Mouse (Mus musculus) kidney, embryonic 15.5 days (tissue): Measurements from ENCODE around the gene Ror2. TPM values are rescaled to one million over a fixed set of nuclear protein-coding genes. Genes with fewer than 3 reads are reported as not detected.

Experiments used
- ATAC-seq: fragments of 200-750 bp; cut with Nextera tagmentation; replicated peaks from 2 replicates; pipeline ENCODE4 v1.8.0; 2017; ENCODE audit warnings: moderate TSS enrichment; ENCODE audit not compliant: low FRiP score
- H3K27ac ChIP-seq: fragments of 300-500 bp; sonication (generic); 2 replicates; pipeline ENCODE4 v1.5.1; 2015; ENCODE audit warnings: mild to moderate bottlenecking, inconsistent platforms
- H3K27me3 ChIP-seq: fragments of 300-500 bp; sonication (generic); 2 replicates; pipeline ENCODE4 v1.6.1; 2015; ENCODE audit warnings: inconsistent platforms
- H3K36me3 ChIP-seq: fragments of 300-500 bp; sonication (generic); 2 replicates; pipeline ENCODE4 v1.6.1; 2015; ENCODE audit warnings: inconsistent platforms
- H3K4me1 ChIP-seq: fragments of 300-500 bp; sonication (generic); 2 replicates; pipeline ENCODE4 v1.6.1; 2015; ENCODE audit warnings: inconsistent platforms
- H3K4me2 ChIP-seq: fragments of 300-500 bp; sonication (generic); 2 replicates; pipeline ENCODE4 v1.6.1; 2015; ENCODE audit warnings: moderate library complexity, mild to moderate bottlenecking, inconsistent platforms
- H3K4me3 ChIP-seq: fragments of 300-500 bp; sonication (generic); replicated peaks from 2 replicates; pipeline ENCODE4 v1.5.1; 2015; ENCODE audit warnings: mild to moderate bottlenecking, inconsistent platforms
- H3K9ac ChIP-seq: fragments of 300-500 bp; sonication (generic); 2 replicates; pipeline ENCODE4 v1.6.1; 2015; ENCODE audit warnings: mild to moderate bottlenecking, inconsistent platforms
- H3K9me3 ChIP-seq: fragments of 300-500 bp; sonication (generic); replicated peaks from 2 replicates; pipeline ENCODE4 v1.6.1; 2016; ENCODE audit warnings: inconsistent platforms
- WGBS: fragments of 180-500 bp; shearing (Covaris S2); methylation state at CpG from one replicate; pipeline ENCODE4 v1.1.7; 2015; ENCODE audit warnings: mixed read lengths; 5-methylcytosine and 5-hydroxymethylcytosine counted together
- polyA plus RNA-seq: library from polyadenylated mRNA; unstranded; fragments of >200 nt; fragmentation: Nextera tagmentation; extraction: Ambion mirVana; gene quantifications from 2 replicates; pipeline ENCODE4 v1.2.1, GENCODE M21; 2015

Gene Ror2
- polyA plus RNA-seq, 1 experiment from 2014 or later: 11.2 TPM

DNA sequence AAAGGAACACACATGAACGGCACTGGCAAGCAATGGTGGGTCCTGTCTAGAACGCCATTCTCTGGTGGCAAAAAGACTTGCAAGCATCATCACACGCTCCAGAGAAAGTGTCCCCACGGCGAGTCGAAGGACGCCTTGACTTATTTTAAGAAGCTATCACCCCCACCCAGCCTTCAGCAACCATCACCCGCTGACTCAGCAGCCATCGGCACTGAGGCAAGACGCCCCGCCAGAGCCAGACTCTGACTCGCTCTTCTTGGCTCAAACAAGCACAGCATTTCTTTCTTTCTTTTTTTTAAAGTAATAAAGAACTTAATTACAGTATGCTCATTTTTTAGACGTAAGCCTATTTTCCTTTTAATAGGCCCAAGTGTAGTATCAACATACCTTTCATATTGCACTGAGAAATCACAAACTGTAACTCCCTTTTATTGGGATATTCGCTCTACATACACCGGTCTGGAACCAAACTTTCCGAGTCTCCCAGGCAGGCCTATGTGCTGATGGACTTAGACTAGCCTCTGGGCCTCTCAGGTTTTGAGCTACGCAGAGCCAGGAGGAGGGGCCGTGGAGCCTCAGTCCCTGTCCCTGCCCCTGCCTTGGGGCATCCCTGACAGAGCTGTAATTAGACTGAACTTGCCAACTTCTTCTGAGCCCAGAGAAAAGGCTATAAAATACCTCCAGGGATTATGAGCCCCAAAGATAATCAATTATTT, 55.3 kb downstream of the Ror2 start:
- no peak for ATAC-seq
- no peak overlapping the region for H3K4me3 ChIP-seq
- no peak overlapping the region for H3K27ac ChIP-seq
- no peaks in the 10 kb centered on the region for H3K36me3 ChIP-seq
- H3K9me3 ChIP-seq: no peaks in the 10 kb centered on the region
- WGBS: 62% methylated on average over 18 of the region's 18 CpGs
- no peak overlapping the region for H3K4me2 ChIP-seq
- H3K27me3 ChIP-seq: peaks cover 3% of the 10 kb centered on the region; the same call in 1 of the 2 replicates
- H3K9ac ChIP-seq: no peak overlapping the region
- peaks cover 68% of the 10 kb centered on the region for H3K4me1 ChIP-seq

DNA sequence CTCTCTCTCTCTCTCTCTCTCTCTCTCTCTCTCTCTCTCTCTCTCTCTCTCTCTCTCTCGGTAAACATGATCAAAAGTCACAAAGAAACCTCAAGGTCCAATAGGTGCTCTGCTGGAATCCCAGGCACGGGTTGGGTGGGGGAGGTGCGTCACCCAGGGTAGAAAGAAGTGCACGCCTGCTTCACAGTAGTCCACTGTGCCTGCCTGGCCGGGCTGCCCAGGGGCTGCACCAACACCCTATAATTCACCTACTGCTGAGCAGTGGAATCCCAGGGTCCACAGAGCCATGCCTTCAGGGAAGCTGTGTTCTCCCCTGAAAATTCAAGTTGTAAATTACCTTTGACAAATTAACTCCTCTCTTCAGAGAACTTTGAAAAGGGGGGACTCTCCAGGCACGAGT, 58.9 kb downstream of the Ror2 start:
- 0 out of 2 replicates have a peak, but pooled peaks have one; percentile 52 for ATAC-seq
- no peaks in the 10 kb centered on the region for H3K27me3 ChIP-seq
- H3K9me3 ChIP-seq: peaks cover 8% of the 10 kb centered on the region
- WGBS: 39% methylated on average over 6 of the region's 6 CpGs
- H3K27ac ChIP-seq: 0 out of 2 replicates have a peak overlapping the region, but pooled peaks have one; percentile 14
- no peak overlapping the region for H3K4me3 ChIP-seq
- H3K4me2 ChIP-seq: no peak overlapping the region
- H3K36me3 ChIP-seq: no peaks in the 10 kb centered on the region
- no peak overlapping the region for H3K9ac ChIP-seq
- H3K4me1 ChIP-seq: peaks cover 34% of the 10 kb centered on the region

DNA sequence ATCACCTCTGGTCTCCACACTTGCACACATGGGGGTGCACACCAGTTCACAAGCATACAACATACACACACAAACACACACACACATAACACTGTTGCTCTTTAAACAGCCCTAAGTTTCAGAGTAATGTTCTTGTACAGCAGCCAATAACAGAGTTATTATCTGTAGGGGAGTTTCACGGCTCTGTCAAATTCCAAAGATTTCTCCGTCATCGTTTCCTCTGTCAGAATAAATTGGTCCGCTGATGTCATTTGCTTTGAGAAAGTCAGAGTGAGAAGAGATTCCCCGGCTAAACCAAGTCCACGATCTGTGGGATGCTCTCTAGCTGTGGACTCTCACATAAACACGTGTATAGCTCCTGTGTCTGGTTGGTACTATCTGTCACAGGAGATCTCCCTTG, 59.5 kb downstream of the Ror2 start:
- WGBS: 53% methylated on average over 7 of the region's 7 CpGs
- no peak overlapping the region for H3K4me2 ChIP-seq
- H3K27me3 ChIP-seq: no peaks in the 10 kb centered on the region
- H3K9me3 ChIP-seq: peaks cover 8% of the 10 kb centered on the region
- H3K4me3 ChIP-seq: no peak overlapping the region
- no peak for ATAC-seq
- no peak overlapping the region for H3K27ac ChIP-seq
- H3K36me3 ChIP-seq: no peaks in the 10 kb centered on the region
- no peak overlapping the region for H3K9ac ChIP-seq
- H3K4me1 ChIP-seq: peaks cover 28% of the 10 kb centered on the region

DNA sequence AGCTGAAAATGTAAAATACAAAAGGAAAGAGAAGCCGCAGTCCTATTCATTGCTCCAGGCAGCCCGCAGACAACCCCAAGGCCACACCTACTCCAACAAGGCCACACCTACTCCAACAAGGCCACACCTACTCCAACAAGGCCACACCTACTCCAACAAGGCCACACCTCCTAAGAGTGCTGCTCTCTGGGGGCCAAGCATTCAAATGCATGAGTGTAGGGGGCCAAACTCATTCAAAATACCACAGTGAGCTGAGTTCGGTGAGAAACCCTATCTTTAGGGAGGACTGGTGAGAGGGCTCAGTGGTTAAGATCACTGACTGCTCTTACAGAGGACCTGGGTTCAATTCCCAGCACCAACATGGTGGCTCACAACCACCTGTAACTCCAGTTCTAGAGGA, 60.0 kb downstream of the Ror2 start:
- Histone ChIP-seq H3K27ac (no peak overlapping the region), H3K27me3 (no peaks in the 10 kb centered on the region), H3K36me3 (no peaks in the 10 kb centered on the region), H3K9ac (no peak overlapping the region), H3K4me1 (peaks cover 23% of the 10 kb centered on the region), H3K4me2 (no peak overlapping the region), H3K4me3 (no peak overlapping the region), H3K9me3 (peaks cover 8% of the 10 kb centered on the region)
- ATAC-seq: no peak
- 93% methylated on average over 3 of the region's 3 CpGs for WGBS

DNA sequence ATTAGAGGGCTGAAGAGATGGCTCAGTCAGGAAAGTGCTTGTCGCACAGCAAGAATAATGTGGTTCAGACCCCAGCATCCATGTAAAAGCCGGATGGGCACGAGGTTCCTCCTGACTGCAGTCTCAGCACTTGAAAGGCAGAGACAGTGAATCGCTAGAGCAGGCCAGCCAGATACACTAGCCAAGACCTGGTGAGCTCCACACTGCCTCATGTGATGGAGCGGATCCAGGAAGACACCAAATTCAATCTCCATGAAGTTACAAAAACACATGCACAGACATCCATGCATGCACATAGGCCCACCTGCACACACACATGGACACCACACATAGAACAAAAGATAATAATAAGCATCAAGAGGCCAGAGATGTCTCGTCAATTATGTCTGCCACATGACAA, 64.7 kb downstream of the Ror2 start:
- 87% methylated on average over 6 of the region's 6 CpGs for WGBS
- no peak overlapping the region for H3K9ac ChIP-seq
- peaks cover 20% of the 10 kb centered on the region for H3K4me1 ChIP-seq
- ATAC-seq: no peak
- peaks cover 8% of the 10 kb centered on the region for H3K9me3 ChIP-seq
- no peaks in the 10 kb centered on the region for H3K27me3 ChIP-seq
- H3K27ac ChIP-seq: no peak overlapping the region
- H3K4me3 ChIP-seq: no peak overlapping the region
- no peaks in the 10 kb centered on the region for H3K36me3 ChIP-seq
- no peak overlapping the region for H3K4me2 ChIP-seq

DNA sequence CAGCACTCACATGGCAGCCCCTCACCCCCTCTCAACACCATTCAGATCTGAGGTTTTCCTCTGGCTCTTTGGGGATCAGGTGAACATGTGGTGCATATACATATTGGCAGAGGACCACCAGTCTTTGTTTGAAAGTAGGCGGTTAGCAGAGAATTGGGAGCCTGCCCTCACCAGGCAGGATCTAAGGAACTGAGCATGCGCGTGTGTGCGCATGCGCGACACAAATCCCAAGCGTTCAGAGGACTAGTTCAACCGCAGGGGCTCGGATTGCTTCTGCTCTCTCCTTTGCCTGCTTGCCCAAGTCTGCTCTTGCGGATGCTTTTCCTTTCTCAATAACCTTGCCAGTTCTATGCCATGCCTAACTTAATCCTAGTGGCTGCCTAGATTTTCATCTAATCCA, 66.0 kb downstream of the Ror2 start:
- ATAC-seq: no peak
- Histone ChIP-seq H3K27ac (no peak overlapping the region), H3K36me3 (no peaks in the 10 kb centered on the region), H3K9ac (no peak overlapping the region), H3K9me3 (peaks cover 6% of the 10 kb centered on the region), H3K27me3 (no peaks in the 10 kb centered on the region), H3K4me2 (no peak overlapping the region), H3K4me1 (peaks cover 22% of the 10 kb centered on the region), H3K4me3 (no peak overlapping the region)
- 85% methylated on average over 10 of the region's 10 CpGs for WGBS

DNA sequence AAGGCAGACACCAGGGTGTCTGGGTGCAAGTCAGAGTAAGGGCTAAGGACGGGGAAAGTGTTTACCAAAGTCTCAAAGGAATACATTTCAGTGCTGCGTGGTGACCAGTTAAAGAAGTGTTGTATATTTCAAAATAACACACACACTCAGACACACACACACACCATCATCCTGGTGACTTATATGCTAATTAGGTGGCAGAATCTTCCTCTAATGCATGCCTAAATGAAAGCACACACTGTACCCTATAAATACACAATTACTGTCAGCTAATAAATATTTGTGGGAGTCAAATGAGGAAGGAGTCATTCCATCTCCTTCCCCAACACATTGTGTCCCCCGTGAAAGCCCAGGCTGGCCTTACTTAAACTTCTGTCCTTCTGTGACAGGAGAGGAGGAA, 66.5 kb downstream of the Ror2 start:
- 66% methylated on average over 3 of the region's 3 CpGs for WGBS
- H3K27ac ChIP-seq: no peak overlapping the region
- no peak for ATAC-seq

DNA sequence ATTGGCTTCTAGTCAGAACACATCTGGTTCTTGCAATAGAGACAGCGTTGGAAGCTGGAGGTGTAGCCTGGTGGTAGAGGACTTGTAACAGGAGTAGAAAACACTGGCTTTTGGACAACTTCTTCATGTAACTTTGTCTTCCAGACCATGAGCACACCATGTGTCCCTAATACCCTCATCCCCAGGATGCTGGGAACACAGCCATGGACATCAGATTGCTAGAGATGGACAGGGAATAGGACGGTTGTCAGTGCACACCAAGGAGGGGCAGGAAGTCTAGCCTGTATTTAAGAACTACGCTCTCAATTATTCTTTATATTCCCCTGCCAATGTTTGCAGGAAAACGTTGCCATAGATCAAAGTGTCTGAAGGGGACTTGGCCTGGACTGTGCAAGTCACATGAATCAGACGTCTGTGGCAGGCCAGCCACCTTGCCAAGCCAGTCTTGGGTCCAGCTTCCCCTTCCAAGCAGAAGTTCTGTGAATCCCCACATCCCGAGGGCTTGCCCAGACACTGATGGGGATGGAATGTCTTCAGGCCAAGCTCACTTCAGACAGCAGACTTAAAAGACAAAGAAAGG, 68.4 kb downstream of the Ror2 start:
- no peaks in the 10 kb centered on the region for H3K36me3 ChIP-seq
- H3K4me1 ChIP-seq: peaks cover 43% of the 10 kb centered on the region
- no peak overlapping the region for H3K4me3 ChIP-seq
- peak overlapping the region; percentile 37; the same call in 1 of the 2 replicates for H3K27ac ChIP-seq
- no peaks in the 10 kb centered on the region for H3K27me3 ChIP-seq
- H3K9me3 ChIP-seq: no peaks in the 10 kb centered on the region
- 0 out of 2 replicates have a peak, but pooled peaks have one; percentile 7 for ATAC-seq
- WGBS: 44% methylated on average over 6 of the region's 6 CpGs
- no peak overlapping the region for H3K4me2 ChIP-seq
- no peak overlapping the region for H3K9ac ChIP-seq

More for the DNA sequence above, 66.5 kb downstream of the Ror2 start:
- no peaks in the 10 kb centered on the region for H3K36me3 ChIP-seq
- no peak overlapping the region for H3K4me3 ChIP-seq
- no peak overlapping the region for H3K4me2 ChIP-seq
- no peak overlapping the region for H3K9ac ChIP-seq
- H3K9me3 ChIP-seq: peaks cover 1% of the 10 kb centered on the region
- H3K4me1 ChIP-seq: peaks cover 25% of the 10 kb centered on the region
- no peaks in the 10 kb centered on the region for H3K27me3 ChIP-seq

DNA sequence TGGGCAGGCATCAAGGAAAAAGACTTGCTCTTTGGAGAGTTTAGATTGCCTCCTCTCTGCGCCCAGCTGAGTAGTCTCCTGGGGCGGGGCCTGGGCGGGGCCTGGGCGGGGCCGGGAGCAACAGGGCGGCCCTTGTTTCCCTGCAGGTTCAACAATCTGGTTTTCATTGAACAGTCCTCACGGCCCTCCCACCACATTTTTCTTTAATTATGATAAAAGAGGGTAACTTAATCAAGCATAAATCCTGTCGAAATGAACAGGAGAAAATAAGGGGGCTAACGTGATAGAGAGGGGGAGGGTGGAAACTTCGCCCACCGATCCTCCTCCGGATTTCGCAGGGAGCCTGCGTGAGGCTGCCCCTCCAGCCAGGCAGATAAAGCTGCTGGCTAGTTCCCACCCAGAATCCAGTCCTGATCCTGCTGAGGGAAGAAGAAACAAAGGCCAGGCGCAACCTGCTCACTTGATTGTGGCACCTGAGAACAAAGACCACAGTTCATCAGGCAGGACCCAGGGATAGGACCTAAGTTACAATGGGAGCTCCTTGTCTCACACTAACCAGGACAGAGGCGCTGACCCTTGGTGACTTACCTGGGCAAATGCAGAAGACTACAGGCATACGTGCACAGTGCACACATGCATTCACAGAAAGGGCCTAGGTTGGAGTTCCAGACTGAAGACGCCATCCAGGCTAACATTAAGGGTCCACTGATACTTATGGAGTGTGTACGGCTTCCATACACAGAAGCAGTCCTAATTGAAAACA, 73.8 kb downstream of the Ror2 start:
- peak; percentile 87 for ATAC-seq
- H3K36me3 ChIP-seq: no peaks in the 10 kb centered on the region
- no peaks in the 10 kb centered on the region for H3K9me3 ChIP-seq
- no peak overlapping the region for H3K9ac ChIP-seq
- peaks cover 47% of the 10 kb centered on the region for H3K4me1 ChIP-seq
- peak overlapping the region; percentile 75 for H3K27ac ChIP-seq
- 13% methylated on average over 19 of the region's 19 CpGs for WGBS
- H3K4me3 ChIP-seq: peak overlapping the region; percentile 36
- H3K4me2 ChIP-seq: peak overlapping the region; percentile 60
- no peaks in the 10 kb centered on the region for H3K27me3 ChIP-seq

DNA sequence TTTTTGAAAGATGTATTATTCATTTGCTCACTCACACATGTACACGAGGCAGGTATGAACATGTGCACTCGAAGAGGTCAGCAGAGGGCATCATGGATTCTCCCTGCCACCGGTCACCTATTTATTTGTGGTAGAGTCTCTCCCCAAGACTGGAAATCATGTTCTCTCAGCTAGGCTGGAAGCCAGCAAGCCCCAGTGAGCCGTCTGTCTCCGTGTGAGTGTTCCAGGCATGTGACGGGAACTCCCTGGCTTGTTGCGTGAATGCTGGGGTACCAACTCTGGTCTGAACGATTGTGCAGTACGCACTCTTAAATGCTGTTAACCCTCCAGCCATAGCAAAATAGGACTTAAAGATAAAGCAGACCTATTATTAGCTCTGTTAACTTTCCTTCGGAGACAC, 77.4 kb downstream of the Ror2 start:
- 84% methylated on average over 10 of the region's 10 CpGs for WGBS
- no peak for ATAC-seq
- Histone ChIP-seq H3K27ac (no peak overlapping the region), H3K4me2 (no peak overlapping the region), H3K27me3 (no peaks in the 10 kb centered on the region), H3K4me1 (peaks cover 57% of the 10 kb centered on the region), H3K4me3 (no peak overlapping the region), H3K9me3 (no peaks in the 10 kb centered on the region), H3K36me3 (no peaks in the 10 kb centered on the region), H3K9ac (no peak overlapping the region)

DNA sequence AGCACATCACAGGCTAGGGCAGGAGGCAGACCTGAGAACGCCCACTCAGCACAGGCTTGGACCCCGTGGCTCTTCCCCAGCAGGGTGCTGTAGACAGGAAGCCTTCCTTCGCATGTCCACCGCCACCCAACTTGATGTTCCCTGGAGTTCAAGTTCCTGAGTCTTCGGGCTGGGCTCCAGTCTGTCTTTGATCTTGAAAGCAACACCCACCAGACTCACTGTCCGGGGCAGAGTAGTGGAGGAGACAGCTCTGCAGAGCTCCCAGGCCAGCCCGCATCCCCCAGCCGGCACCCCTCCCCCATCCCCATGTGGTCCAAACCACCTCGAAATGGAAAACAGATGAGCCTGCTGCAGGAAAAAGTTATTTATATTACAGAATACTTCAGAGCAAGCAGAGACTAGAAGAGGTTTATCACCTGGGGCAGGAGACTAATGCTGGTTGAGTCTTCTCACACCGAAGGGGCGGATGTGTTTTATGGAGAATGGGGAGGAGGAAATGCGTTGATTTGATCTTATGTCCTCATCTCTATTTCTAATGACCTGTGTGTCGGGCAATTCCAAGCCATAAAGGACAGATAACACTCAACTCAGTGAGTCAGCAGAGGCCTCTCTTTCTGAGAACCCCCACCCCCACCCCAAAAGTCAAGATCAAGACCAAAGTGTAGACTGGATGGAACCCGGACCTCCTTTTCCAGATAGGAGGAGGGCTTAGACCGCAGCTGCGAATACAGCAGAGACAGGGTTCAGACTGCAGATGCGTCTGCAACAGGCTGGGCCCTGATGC, 80.6 kb downstream of the Ror2 start:
- no peak overlapping the region for H3K4me3 ChIP-seq
- H3K4me1 ChIP-seq: peaks cover 57% of the 10 kb centered on the region
- WGBS: 24% methylated on average over 17 of the region's 17 CpGs
- H3K9ac ChIP-seq: no peak overlapping the region
- peak overlapping the region; percentile 20; the same call in 1 of the 2 replicates for H3K4me2 ChIP-seq
- H3K9me3 ChIP-seq: no peaks in the 10 kb centered on the region
- peak; percentile 42; the same call in 1 of the 2 replicates for ATAC-seq
- no peaks in the 10 kb centered on the region for H3K27me3 ChIP-seq
- peak overlapping the region; percentile 70 for H3K27ac ChIP-seq
- no peaks in the 10 kb centered on the region for H3K36me3 ChIP-seq
